8 mouse cellular contexts compared by ENCODE assay signal in genomic region chr19:4905979-4906794, GRCm38 (mm10). TPM values are rescaled to one million over a fixed set of nuclear protein-coding genes. Genes with fewer than 3 reads are reported as not detected.
DNase-seq lines count a peak whose midpoint lies in the region; ATAC-seq lines count a peak whose summit lies in the region.

Bbs1 (minus strand) TSS chr19:4906628.

- intact Hi-C loops in gastrocnemius, postnatal 14 days (cut with DNase I; ENCODE audit: low total_unique reads), result no loop called here
- intact Hi-C loops in left cerebral cortex, postnatal 10 days (cut with DNase I), result loop anchor here (10.0 kb wide), 1 partner anchor 151 kb away; the partner anchor contains the start of gene Rbm4b

- peak; percentile 72 to 78 for DNase-seq in adrenal gland, adult 18-20 months (ENCODE audit: low spot score in 2 of 2)
- DNase-seq in embryo, embryonic 10.5 days (ENCODE audit: low spot score), result peak; percentile 91
- DNase-seq in gastrocnemius, postnatal 14 days, result peak; percentile 80
- DNase-seq in left cerebral cortex, postnatal 10 days (ENCODE audit: extremely low spot score in 1 of 2, low spot score in 2 of 2), result peak; percentile 82 to 88
- DNase-seq in right cerebral cortex, postnatal 10 days (ENCODE audit: low spot score in 2 of 2), result peak; percentile 91
- peak; percentile 79 for DNase-seq in urinary bladder, postnatal 14 days (ENCODE audit: low spot score)

- peak; percentile 96 for ATAC-seq in inflammation-experienced regulatory T-cells, adult 6 months
- ATAC-seq in megakaryocyte progenitor cell, adult 5-6 weeks (replicated peaks; ENCODE audit: poor library complexity), result peak; percentile 90

RNA-seq across cellular contexts. Expression of gene Bbs1, which starts in this region (rescaled TPM):
- total RNA-seq in adrenal gland, adult 18-20 months (2021), result 1 to 10 TPM; 5.1 to 8.9 TPM
- 1 to 10 TPM; 3.0 to 3.1 TPM for total RNA-seq in gastrocnemius, postnatal 14 days (2021)
- 1 to 10 TPM in 1 of 3 experiments, under 1 TPM in 1, not detected in 1; 0.41 to 1.0 TPM for polyA plus RNA-seq in inflammation-experienced regulatory T-cells, adult 6 months (2017; shearing (Covaris generic))
- total RNA-seq in left cerebral cortex, postnatal 10 days (2021), result 10 to 100 TPM; 36.7 to 41.8 TPM
- 0.59 and 0.88 TPM in 2 replicates for total RNA-seq in megakaryocyte progenitor cell, adult 5-6 weeks (2015)
- 2.2 and 3.2 TPM in 2 replicates for total RNA-seq in megakaryocyte progenitor cell, adult 5-6 weeks (2017)

Comparison
In these comparisons a context has a peak if more than half of its experiments do, and no peak if none do; other contexts are left out.
1. Peak in every context shown above with its lines: DNase-seq and ATAC-seq.